Mouse (Mus musculus) cortical plate, adult 2 months (tissue): ENCODE results near the gene Olfr1238. TPM values are rescaled to one million over a fixed set of nuclear protein-coding genes. Genes with fewer than 3 reads are reported as not detected.

Experiments used
- H3K27ac ChIP-seq: fragments of 200-500 bp; 2 replicates; pipeline ENCODE4 v1.5.1; 2012; ENCODE audit warnings: low read length, control low read depth, inconsistent platforms; ENCODE audit not compliant: insufficient read depth
- H3K4me1 ChIP-seq: fragments of 200-500 bp; 2 replicates; pipeline ENCODE4 v1.6.1; 2011; ENCODE audit warnings: low read length; ENCODE audit not compliant: control insufficient read depth, insufficient read depth
- H3K4me3 ChIP-seq: fragments of 200-500 bp; 2 replicates; pipeline ENCODE4 v1.5.1; 2011; ENCODE audit warnings: mild to moderate bottlenecking, low read length, control low read depth; ENCODE audit not compliant: insufficient read depth
- CTCF ChIP-seq: fragments of 200-500 bp; IDR thresholded peaks from 2 replicates; pipeline ENCODE4 v1.5.1; 2011; ENCODE audit warnings: mild to moderate bottlenecking, control low read depth, low read length; ENCODE audit not compliant: insufficient read depth; ENCODE audit errors: extremely low read depth
- POLR2A ChIP-seq: fragments of 200-500 bp; IDR thresholded peaks from 2 replicates; pipeline ENCODE4 v1.6.1; 2011; ENCODE audit warnings: mild to moderate bottlenecking, low read length, control low read depth; ENCODE audit not compliant: insufficient read depth; ENCODE audit errors: extremely low read depth
- polyA plus RNA-seq: library from polyadenylated mRNA; depleted of rRNA; stranded (reverse); fragments of >200 nt; gene quantifications from 2 replicates; pipeline ENCODE4 v1.2.3, GENCODE M21; 2012; rRNA removed

Olfr1238 gene
- not detected in 2 replicates for polyA plus RNA-seq

DNA sequence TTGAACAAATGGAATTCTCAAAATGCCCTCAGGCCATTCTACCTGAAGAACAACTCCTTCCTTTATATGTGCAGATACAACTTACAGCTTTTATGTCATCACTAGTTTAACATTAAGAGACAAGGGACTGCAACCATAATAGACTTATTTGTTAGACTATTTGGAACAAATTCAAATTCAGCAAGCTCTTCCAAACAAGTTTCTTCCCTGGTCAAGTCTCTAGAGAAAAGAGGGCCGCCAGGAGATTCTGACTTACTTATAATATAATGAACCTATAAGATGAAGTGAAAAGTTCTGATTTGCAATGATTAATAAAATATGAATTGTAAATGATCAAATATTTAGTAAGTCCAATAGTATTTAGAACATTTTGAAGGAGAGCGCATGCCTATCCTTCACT, at the start of gene Olfr1238:
Gene Olfr1238 (minus strand): TSS at position 101 of the 400 bp plus-strand sequence.
- H3K4me3 ChIP-seq, result no peak within 1 kb of the TSS
- TF ChIP-seq CTCF, result no peak
- TF ChIP-seq POLR2A, result no peak
- no peak within 1 kb of the TSS for H3K27ac ChIP-seq
- no peaks in the 10 kb centered on the region for H3K4me1 ChIP-seq

DNA sequence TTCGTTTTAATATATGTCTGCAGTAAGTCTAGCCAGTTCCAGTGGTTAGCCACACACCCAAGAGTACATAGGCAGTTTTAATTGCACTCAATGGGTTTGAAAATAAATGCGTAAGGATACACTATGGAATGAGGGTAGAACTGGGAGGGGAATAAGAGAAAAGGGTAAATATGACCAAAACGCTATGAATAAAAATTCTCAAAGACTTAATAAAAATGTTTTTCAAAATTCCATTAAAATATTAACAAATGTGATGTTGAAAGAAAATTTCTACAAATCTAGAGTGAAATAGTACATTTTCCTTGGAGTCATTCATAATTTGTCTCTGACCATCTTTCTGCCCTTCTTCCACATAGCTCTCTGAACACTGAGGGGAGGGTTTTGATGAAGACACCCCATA, 33.4 kb upstream of the Olfr1238 start, which contains the start of gene Olfr1240:
Gene Olfr1240 (minus strand): TSS at position 101 of the 400 bp plus-strand sequence.
- TF ChIP-seq CTCF (no peak), POLR2A (no peak)
- Histone ChIP-seq H3K4me3 (no peak within 1 kb of the TSS), H3K4me1 (no peaks in the 10 kb centered on the region), H3K27ac (no peak within 1 kb of the TSS)

DNA sequence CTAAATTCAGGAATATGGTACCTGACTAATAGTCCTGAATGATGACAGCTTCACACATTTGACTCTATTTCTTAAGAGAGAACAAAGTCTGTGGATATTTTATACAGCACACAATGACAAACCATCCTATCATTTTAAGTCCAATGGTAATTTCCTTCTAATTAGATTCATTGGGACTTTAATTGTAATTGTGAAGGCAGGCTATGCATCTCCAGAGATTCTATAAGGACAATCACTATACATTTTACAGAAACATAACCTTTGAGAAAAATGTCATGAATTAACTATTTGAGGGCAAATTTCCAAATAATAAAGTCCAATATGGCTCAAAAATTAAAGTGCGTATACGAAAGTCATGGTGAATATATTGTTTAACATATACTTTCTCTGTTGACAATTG, 10.8 kb upstream of the Olfr1238 start, which contains the start of gene Olfr1239:
Gene Olfr1239 (minus strand): TSS at position 101 of the 400 bp plus-strand sequence.
- TF ChIP-seq CTCF (no peak), POLR2A (no peak)
- Histone ChIP-seq H3K27ac (no peak within 1 kb of the TSS), H3K4me3 (no peak within 1 kb of the TSS), H3K4me1 (no peaks in the 10 kb centered on the region)

DNA sequence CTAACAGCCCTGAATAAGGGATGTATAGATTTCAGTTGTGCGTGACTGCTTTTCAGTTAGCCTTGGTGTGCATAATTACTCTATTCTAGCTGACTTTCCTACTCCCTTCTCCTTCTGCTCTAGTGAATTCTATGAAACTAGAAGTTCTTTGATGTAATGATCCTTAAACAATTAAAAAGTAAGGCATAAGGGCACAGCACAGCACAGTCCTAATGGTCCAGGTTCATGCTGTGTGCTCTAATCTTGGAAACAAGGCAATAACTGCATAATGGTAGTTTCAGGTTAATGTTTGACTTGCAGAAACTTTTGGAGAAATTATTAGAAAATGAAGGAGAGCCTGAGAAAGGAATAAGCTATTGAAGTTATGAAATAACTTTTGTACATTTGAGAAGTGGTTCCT, 5.1 kb upstream of the Olfr1238 start:
- Histone ChIP-seq H3K27ac (no peak overlapping the region), H3K4me1 (no peaks in the 10 kb centered on the region), H3K4me3 (no peak overlapping the region)
- TF ChIP-seq CTCF (no peak), POLR2A (no peak)

DNA sequence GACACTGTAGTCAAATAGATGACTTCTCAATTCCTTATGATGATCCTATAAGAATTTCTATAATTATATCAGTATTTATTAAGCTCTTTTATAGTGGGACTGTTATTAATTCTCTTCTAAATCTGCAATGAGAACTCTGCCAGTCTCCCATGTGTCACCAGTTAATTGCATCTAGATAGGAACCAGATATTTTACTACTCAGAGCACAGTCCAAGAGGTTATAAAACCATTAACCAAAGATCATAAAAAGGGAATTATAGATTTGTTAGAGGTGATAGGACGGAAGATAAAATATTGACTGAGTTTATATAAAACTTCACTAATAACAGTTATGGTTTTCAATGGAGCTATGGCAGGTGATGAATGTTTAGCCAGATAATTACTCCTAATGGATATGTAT, 8.6 kb downstream of the Olfr1238 start:
- Histone ChIP-seq H3K4me1 (no peaks in the 10 kb centered on the region), H3K4me3 (no peak overlapping the region), H3K27ac (no peak overlapping the region)
- TF ChIP-seq POLR2A (no peak), CTCF (no peak)

DNA sequence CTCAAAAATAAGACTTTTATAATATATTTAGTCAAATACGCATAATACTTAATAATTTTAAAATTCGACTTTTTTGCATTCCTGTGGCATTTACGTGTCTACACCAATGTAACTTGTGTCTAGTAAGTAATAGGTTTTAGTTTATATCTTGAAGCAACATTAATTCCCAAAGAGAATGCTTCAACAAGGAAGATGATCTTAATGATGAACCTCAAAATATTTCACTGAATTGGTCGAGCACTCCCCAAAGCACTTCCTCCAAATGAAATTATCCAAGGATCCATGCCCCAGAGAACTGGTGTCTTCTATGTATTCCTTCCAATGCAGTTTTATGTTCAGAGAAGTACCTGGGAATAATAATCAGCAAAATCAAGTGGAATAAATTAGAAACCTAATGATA, 44.7 kb downstream of the Olfr1238 start, which contains the start of gene Olfr1234:
Gene Olfr1234 (minus strand): TSS at position 101 of the 400 bp plus-strand sequence.
- TF ChIP-seq CTCF (no peak), POLR2A (no peak)
- H3K27ac ChIP-seq, result no peak within 1 kb of the TSS
- no peaks in the 10 kb centered on the region for H3K4me1 ChIP-seq
- no peak within 1 kb of the TSS for H3K4me3 ChIP-seq

Other genes starting within 250 kb of the Olfr1238 start
- not detected in 2 replicates for gene Olfr1224-ps1, start 245.6 kb downstream of the Olfr1238 start, polyA plus RNA-seq
- not detected in 2 replicates for gene Olfr1225, start 235.0 kb downstream of the Olfr1238 start, polyA plus RNA-seq
- not detected in 2 replicates for gene Olfr1226, start 209.6 kb downstream of the Olfr1238 start, polyA plus RNA-seq
- gene Olfr1228, start 155.6 kb downstream of the Olfr1238 start, polyA plus RNA-seq, result not detected in 2 replicates
- not detected in 2 replicates for gene Olfr1229, start 121.7 kb downstream of the Olfr1238 start, polyA plus RNA-seq
- not detected in 2 replicates for gene Olfr1230, start 112.4 kb downstream of the Olfr1238 start, polyA plus RNA-seq
- gene Olfr1231, start 102.6 kb downstream of the Olfr1238 start, polyA plus RNA-seq, result not detected in 2 replicates
- gene Olfr1232, start 80.0 kb downstream of the Olfr1238 start, polyA plus RNA-seq, result not detected in 2 replicates
- gene Olfr1233, start 67.3 kb downstream of the Olfr1238 start, polyA plus RNA-seq, result not detected in 2 replicates
- gene Olfr1234, start 44.8 kb downstream of the Olfr1238 start, polyA plus RNA-seq, result not detected in 2 replicates
- gene Olfr1239, start 10.7 kb upstream of the Olfr1238 start, polyA plus RNA-seq, result not detected in 2 replicates
- gene Olfr1240, start 33.3 kb upstream of the Olfr1238 start, polyA plus RNA-seq, result not detected in 2 replicates
- gene Olfr1241, start 77.5 kb upstream of the Olfr1238 start, polyA plus RNA-seq, result not detected in 2 replicates
- gene Olfr1242, start 88.7 kb upstream of the Olfr1238 start, polyA plus RNA-seq, result not detected in 2 replicates
- not detected in 2 replicates for gene Olfr1243, start 121.8 kb upstream of the Olfr1238 start, polyA plus RNA-seq
- not detected in 2 replicates for gene Olfr1245, start 168.8 kb upstream of the Olfr1238 start, polyA plus RNA-seq
- not detected in 2 replicates for gene Olfr1246, start 183.5 kb upstream of the Olfr1238 start, polyA plus RNA-seq
- gene Olfr1247, start 204.5 kb upstream of the Olfr1238 start, polyA plus RNA-seq, result 0.02 TPM in 1 of 2 replicates, not detected in the other
- not detected in 2 replicates for gene Olfr1248, start 208.6 kb upstream of the Olfr1238 start, polyA plus RNA-seq
- not detected in 2 replicates for gene Olfr1249, start 225.3 kb upstream of the Olfr1238 start, polyA plus RNA-seq